Mouse (Mus musculus) CH12.LX (cell line): ENCODE measurements around the gene BC017158.

ENCODE experiments used
- CHD1 ChIP-seq: IDR thresholded peaks from 2 replicates; pipeline ENCODE4 v1.6.1; 2012; ENCODE audit warnings: low read depth, low read length, improper control_type of control experiment, inconsistent platforms
- CHD2 ChIP-seq: IDR thresholded peaks from 2 replicates; pipeline ENCODE4 v1.6.1; 2011; ENCODE audit warnings: low read length, improper control_type of control experiment
- CTCF ChIP-seq, 2 experiments: IDR thresholded peaks in 1 of 2; conservative IDR thresholded peaks in 1 of 2; 2 replicates each; pipeline ENCODE4 v1.5.1; 2011 to 2012; ENCODE audit warnings: low read depth in 2 of 2, low read length in 2 of 2, improper control_type of control experiment in 1 of 2, inconsistent platforms in 1 of 2, mild to moderate bottlenecking in 1 of 2, moderate library complexity in 1 of 2
- ETS1 ChIP-seq: conservative IDR thresholded peaks from 2 replicates; pipeline ENCODE4 v1.6.1; 2012; ENCODE audit warnings: low read depth, mild to moderate bottlenecking, inconsistent platforms, low read length, improper control_type of control experiment, moderate library complexity
- MYC ChIP-seq: IDR thresholded peaks from 2 replicates; pipeline ENCODE4 v1.6.1; 2011; ENCODE audit warnings: low read depth, mild to moderate bottlenecking, improper control_type of control experiment, low read length
- NRF1 ChIP-seq: IDR thresholded peaks from 2 replicates; pipeline ENCODE4 v1.6.1; 2014; ENCODE audit warnings: low read depth, mild to moderate bottlenecking, inconsistent platforms, low read length, improper control_type of control experiment, moderate library complexity
- ZC3H11A ChIP-seq: IDR thresholded peaks from 2 replicates; pipeline ENCODE4 v1.6.1; 2012; ENCODE audit warnings: low read depth, mild to moderate bottlenecking, inconsistent platforms, low read length, improper control_type of control experiment
- ZNF384 ChIP-seq: IDR thresholded peaks from 2 replicates; pipeline ENCODE4 v1.6.1; 2012; ENCODE audit warnings: low read depth, low read length, improper control_type of control experiment, inconsistent platforms

GRCm38 (mm10) chr7:128346991-128347390, 49.0 kb upstream of the BC017158 start:
- TF ChIP-seq CHD1 (no peak), ETS1 (no peak), CTCF (conservative IDR thresholded peaks at IDR 0.05 in 1 of 2, IDR thresholded peaks at IDR 0.05 in 1 of 2; ENCODE audit: low read depth in 2 of 2, low read length in 2 of 2) (no peak), MYC (no peak), ZNF384 (no peak), NRF1 (no peak), CHD2 (no peak), ZC3H11A (no peak)
